Mouse (Mus musculus) hindbrain, embryonic 10.5 days (tissue): ENCODE data around the gene Purb. TPM values are rescaled to one million over a fixed set of nuclear protein-coding genes. Genes with fewer than 3 reads are reported as not detected.

Source experiments
- DNase-seq: peaks from one replicate; pipeline ENCODE4 v3.0.0-alpha.2; 2017; ENCODE audit warnings: low spot score
- H3K27ac ChIP-seq: fragments of 300-500 bp; sonication (generic); 2 replicates; pipeline ENCODE4 v1.5.1; 2016; ENCODE audit warnings: mild to moderate bottlenecking, moderate library complexity
- H3K27me3 ChIP-seq: fragments of 300-500 bp; sonication (generic); 2 replicates; pipeline ENCODE4 v1.6.1; 2016; ENCODE audit warnings: mild to moderate bottlenecking; ENCODE audit not compliant: poor library complexity, insufficient read depth, severe bottlenecking
- H3K36me3 ChIP-seq: fragments of 300-500 bp; sonication (generic); 2 replicates; pipeline ENCODE4 v1.6.1; 2016; ENCODE audit warnings: mild to moderate bottlenecking, moderate library complexity
- H3K4me1 ChIP-seq: fragments of 300-500 bp; sonication (generic); replicated peaks from 2 replicates; pipeline ENCODE4 v1.6.1; 2016; ENCODE audit warnings: mild to moderate bottlenecking
- H3K4me3 ChIP-seq: fragments of 300-500 bp; sonication (generic); 2 replicates; pipeline ENCODE4 v1.5.1; 2016; ENCODE audit warnings: mild to moderate bottlenecking, moderate library complexity
- H3K9me3 ChIP-seq: fragments of 300-500 bp; sonication (generic); 2 replicates; pipeline ENCODE4 v1.6.1; 2016; ENCODE audit warnings: mild to moderate bottlenecking, moderate library complexity
- WGBS: fragments of 180-500 bp; shearing (Covaris S2); methylation state at CpG from one replicate; pipeline ENCODE4 v1.1.7; 2016; 5-methylcytosine and 5-hydroxymethylcytosine counted together
- polyA plus RNA-seq: library from polyadenylated mRNA; unstranded; fragments of >200 nt; fragmentation: Nextera tagmentation; extraction: Ambion mirVana; gene quantifications from 2 replicates; pipeline ENCODE4 v1.2.1, GENCODE M21; 2016

Purb gene
- polyA plus RNA-seq: 9.6 and 15.6 TPM in 2 replicates

- Histone ChIP-seq H3K4me1 (peaks cover 39% of the 10 kb centered on the region), H3K27me3 (no peaks in the 10 kb centered on the region), H3K36me3 (peaks cover 24% of the 10 kb centered on the region), H3K4me3 (peak within 1 kb of the TSS; percentile 97), H3K27ac (peak within 1 kb of the TSS; percentile 96), H3K9me3 (no peaks in the 10 kb centered on the region)
- 3% methylated on average over 61 of the region's 76 CpGs for WGBS
- peak; percentile 88 for DNase-seq
Observed at GRCm38 (mm10) chr11:6475867-6476484, at the start of gene Purb. Purb (minus strand) TSS chr11:6475917.

DNA sequence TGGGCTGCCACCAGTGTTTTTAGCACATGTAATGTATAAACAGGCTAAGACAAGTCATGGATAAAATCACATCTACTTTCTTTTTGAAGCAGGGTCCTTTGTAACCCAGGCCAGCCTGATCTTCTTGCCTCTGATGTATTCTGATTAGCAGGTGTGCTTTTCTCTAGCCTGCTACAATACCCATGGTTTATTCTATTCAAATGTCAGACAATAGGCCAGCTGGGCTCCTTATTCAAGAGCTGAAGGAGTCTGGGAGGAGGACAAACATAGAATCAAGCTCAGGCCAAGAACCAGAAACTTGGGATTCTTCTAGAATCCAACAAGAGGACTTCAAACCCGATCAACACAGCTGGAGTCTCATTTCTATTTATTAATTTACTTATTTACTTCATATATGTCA is 49.5 kb upstream of the Purb start:
- Histone ChIP-seq H3K27ac (no peak overlapping the region), H3K4me3 (no peak overlapping the region), H3K4me1 (peaks cover 25% of the 10 kb centered on the region), H3K27me3 (no peaks in the 10 kb centered on the region), H3K9me3 (no peaks in the 10 kb centered on the region), H3K36me3 (peaks cover 38% of the 10 kb centered on the region)
- no peak for DNase-seq
- 73% methylated on average over 1 of the region's 1 CpGs for WGBS

DNA sequence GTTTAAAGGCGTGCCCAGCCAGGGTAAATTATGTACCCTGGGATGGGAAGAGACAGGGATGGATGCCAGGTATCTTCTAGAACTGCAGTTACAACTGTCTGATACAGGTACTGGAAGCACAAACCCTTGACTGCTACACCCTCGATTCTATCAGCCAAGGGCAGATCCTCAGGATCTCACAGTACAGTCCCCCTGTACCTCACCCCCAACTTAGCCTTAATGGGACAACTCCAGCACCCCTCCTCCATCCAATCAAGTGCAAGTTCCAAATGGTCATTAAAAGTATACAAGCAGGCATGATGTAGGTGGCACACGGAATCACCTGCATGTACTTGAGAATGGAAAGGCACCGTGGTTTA is 49.1 kb upstream of the Purb start:
- Histone ChIP-seq H3K9me3 (no peaks in the 10 kb centered on the region), H3K27ac (no peak overlapping the region), H3K4me1 (peaks cover 25% of the 10 kb centered on the region), H3K4me3 (no peak overlapping the region), H3K27me3 (no peaks in the 10 kb centered on the region), H3K36me3 (peaks cover 38% of the 10 kb centered on the region)
- 92% methylated on average over 4 of the region's 4 CpGs for WGBS
- no peak for DNase-seq

GRCm38 (mm10) chr11:6524165-6524879 is 48.6 kb upstream of the Purb start:
- Histone ChIP-seq H3K36me3 (peaks cover 38% of the 10 kb centered on the region), H3K4me1 (peaks cover 25% of the 10 kb centered on the region), H3K27me3 (no peaks in the 10 kb centered on the region), H3K4me3 (no peak overlapping the region), H3K27ac (no peak overlapping the region), H3K9me3 (no peaks in the 10 kb centered on the region)
- WGBS: 90% methylated on average over 8 of the region's 8 CpGs
- no peak for DNase-seq

- Histone ChIP-seq H3K27ac (no peak overlapping the region), H3K27me3 (no peaks in the 10 kb centered on the region), H3K9me3 (no peaks in the 10 kb centered on the region), H3K4me1 (peaks cover 25% of the 10 kb centered on the region), H3K4me3 (no peak overlapping the region), H3K36me3 (peaks cover 38% of the 10 kb centered on the region)
- no peak for DNase-seq
- WGBS: 73% methylated on average over 1 of the region's 1 CpGs
Observed at GRCm38 (mm10) chr11:6523662-6524088, 48.0 kb upstream of the Purb start.

- no peak overlapping the region for H3K4me3 ChIP-seq
- H3K36me3 ChIP-seq: peaks cover 38% of the 10 kb centered on the region
- no peak for DNase-seq
- H3K27me3 ChIP-seq: no peaks in the 10 kb centered on the region
- no peaks in the 10 kb centered on the region for H3K9me3 ChIP-seq
- no peak overlapping the region for H3K27ac ChIP-seq
- WGBS: 75% methylated on average over 9 of the region's 9 CpGs
- peaks cover 21% of the 10 kb centered on the region for H3K4me1 ChIP-seq
Observed at GRCm38 (mm10) chr11:6522782-6523525, 47.2 kb upstream of the Purb start.

- 80% methylated on average over 7 of the region's 7 CpGs for WGBS
- H3K4me3 ChIP-seq: no peak within 1 kb of the TSS
- H3K27ac ChIP-seq: no peak within 1 kb of the TSS
- DNase-seq: no peak
- peaks cover 1% of the 10 kb centered on the region; the same call in 1 of the 2 replicates for H3K4me1 ChIP-seq
- H3K9me3 ChIP-seq: no peaks in the 10 kb centered on the region
- H3K36me3 ChIP-seq: peaks cover 24% of the 10 kb centered on the region
- no peaks in the 10 kb centered on the region for H3K27me3 ChIP-seq
Observed at GRCm38 (mm10) chr11:6520507-6521173, 44.9 kb upstream of the Purb start, which contains the start of gene Myo1g. Myo1g (minus strand) TSS chr11:6520965.

DNA sequence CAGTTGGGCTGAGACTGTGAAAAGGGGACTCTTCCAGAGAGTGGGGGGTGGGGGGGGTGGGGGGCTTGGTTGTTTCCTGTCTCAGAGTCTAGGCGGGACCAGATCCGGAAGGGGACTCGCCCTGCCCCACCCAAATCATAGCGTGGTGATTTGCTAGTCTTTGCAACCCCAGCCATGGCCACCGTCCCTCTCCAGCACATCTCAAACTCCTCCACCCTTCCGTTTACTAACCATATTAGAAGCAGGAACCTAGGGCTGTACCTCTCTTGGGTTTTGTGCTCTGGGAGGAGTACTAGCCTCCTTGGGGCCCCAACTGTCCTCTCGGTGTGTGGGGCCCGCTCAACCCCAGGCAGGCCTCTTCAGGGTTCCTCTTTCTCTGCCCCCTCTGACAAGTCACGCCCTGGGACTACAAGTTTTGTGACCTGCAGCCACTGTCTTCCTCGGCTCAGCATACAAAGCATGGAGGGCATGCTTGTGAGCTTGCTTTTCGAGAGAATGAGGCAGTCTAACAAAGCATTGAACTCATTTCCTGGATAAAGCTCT is 43.8 kb upstream of the Purb start:
- DNase-seq: no peak
- WGBS: 79% methylated on average over 11 of the region's 11 CpGs

GRCm38 (mm10) chr11:6514837-6515236 is 39.1 kb upstream of the Purb start:
- H3K27ac ChIP-seq: no peak overlapping the region
- no peak for DNase-seq
- no peaks in the 10 kb centered on the region for H3K27me3 ChIP-seq
- WGBS: 45% methylated on average over 7 of the region's 7 CpGs
- H3K4me3 ChIP-seq: no peak overlapping the region
- peaks cover 5% of the 10 kb centered on the region; the same call in 1 of the 2 replicates for H3K4me1 ChIP-seq
- H3K36me3 ChIP-seq: no peaks in the 10 kb centered on the region
- H3K9me3 ChIP-seq: no peaks in the 10 kb centered on the region

More for the DNA sequence above, 43.8 kb upstream of the Purb start:
- H3K27me3 ChIP-seq: no peaks in the 10 kb centered on the region
- no peaks in the 10 kb centered on the region for H3K9me3 ChIP-seq
- peaks cover 13% of the 10 kb centered on the region for H3K36me3 ChIP-seq
- no peak overlapping the region for H3K4me3 ChIP-seq
- H3K4me1 ChIP-seq: peaks cover 5% of the 10 kb centered on the region; the same call in 1 of the 2 replicates
- no peak overlapping the region for H3K27ac ChIP-seq

GRCm38 (mm10) chr11:6508269-6508876 is 32.7 kb upstream of the Purb start:
- DNase-seq: no peak
- Histone ChIP-seq H3K4me3 (no peak overlapping the region), H3K9me3 (no peaks in the 10 kb centered on the region), H3K27me3 (no peaks in the 10 kb centered on the region), H3K36me3 (no peaks in the 10 kb centered on the region), H3K4me1 (0 out of 2 replicates have a peak, but pooled peaks cover 4% of the 10 kb centered on the region), H3K27ac (no peak overlapping the region)
- 57% methylated on average over 1 of the region's 1 CpGs for WGBS

DNA sequence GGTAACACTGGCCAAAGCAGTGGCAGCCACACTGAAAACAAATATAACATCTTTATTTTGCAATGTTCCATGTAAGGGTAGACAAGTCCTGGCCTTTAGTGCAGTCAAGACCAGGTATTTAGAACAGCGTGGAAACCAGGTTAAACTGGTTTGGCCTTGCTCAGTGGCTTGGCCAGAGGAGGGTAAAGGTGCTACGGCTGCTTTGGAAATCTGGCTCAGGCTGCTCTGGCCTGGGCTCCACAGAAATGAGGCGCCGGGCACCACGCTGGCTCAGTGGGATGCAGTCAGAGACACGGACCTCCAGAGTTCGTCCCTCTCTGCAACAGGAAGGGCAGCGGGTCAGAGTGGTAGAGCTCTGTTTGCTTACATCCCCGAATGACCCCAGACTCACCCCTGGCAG is 30.8 kb upstream of the Purb start:
- Histone ChIP-seq H3K27ac (no peak overlapping the region), H3K4me3 (no peak overlapping the region), H3K9me3 (no peaks in the 10 kb centered on the region), H3K27me3 (no peaks in the 10 kb centered on the region), H3K4me1 (0 out of 2 replicates have a peak, but pooled peaks cover 4% of the 10 kb centered on the region), H3K36me3 (no peaks in the 10 kb centered on the region)
- WGBS: 84% methylated on average over 9 of the region's 9 CpGs
- DNase-seq: no peak

- Histone ChIP-seq H3K27ac (no peak overlapping the region), H3K4me3 (no peak overlapping the region), H3K4me1 (0 out of 2 replicates have a peak, but pooled peaks cover 4% of the 10 kb centered on the region), H3K27me3 (no peaks in the 10 kb centered on the region), H3K9me3 (no peaks in the 10 kb centered on the region), H3K36me3 (no peaks in the 10 kb centered on the region)
- 85% methylated on average over 6 of the region's 6 CpGs for whole genome bisulfite sequencing
- DNase-seq: no peak
Observed at GRCm38 (mm10) chr11:6504689-6505088, 29.0 kb upstream of the Purb start.
